Mouse (Mus musculus) kidney, postnatal 14 days (tissue): ENCODE measurements around the gene Zkscan17.
A peak's percentile ranks its signal among the peaks of the same experiment; 100 is the strongest.

Experiments
- DNase-seq: peaks from one replicate; pipeline ENCODE4 v3.0.0; 2022; ENCODE audit warnings: mixed read lengths

The Zkscan17 gene

DNA sequence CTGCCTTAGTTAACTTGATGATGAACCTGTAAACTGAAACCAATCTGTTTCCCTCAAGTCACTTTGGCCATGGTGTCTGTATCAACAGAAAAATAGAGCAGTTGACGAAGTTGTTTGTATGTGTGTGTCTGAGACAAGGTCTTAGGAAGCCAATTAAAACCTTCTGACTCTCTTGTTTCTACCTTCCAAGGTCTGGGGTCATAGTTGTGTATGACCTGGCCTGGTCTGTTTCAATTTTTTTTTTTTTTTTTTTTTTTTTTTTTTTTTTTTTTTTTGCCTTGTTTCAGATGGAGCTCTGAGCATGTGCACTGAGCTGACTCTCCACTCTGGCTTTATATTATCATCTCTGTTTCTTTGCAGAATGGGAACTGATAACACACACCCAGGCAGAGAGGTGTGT is 9.1 kb downstream of the Zkscan17 start:
- DNase-seq: no peak

DNA sequence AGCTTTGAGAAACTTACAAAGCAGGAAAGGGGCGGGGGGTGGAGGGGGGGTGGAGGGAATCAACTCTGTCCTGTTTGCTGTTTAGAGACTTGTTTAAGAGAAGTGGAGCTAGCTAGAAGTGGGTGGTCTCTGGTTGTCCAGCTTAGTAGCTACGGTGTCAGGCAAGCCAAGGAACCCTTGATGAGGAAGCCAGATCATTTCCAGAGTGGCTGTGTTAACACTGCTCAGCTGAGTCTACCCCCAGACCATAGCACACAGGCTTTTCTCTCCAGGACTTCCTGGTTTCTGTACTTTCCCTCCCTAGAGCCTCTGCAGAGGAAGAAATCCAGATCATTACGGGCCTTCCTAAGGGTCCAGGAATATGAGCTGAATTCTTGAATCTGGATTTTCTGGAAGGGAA is 11.8 kb downstream of the Zkscan17 start:
- no peak for DNase-seq

DNA sequence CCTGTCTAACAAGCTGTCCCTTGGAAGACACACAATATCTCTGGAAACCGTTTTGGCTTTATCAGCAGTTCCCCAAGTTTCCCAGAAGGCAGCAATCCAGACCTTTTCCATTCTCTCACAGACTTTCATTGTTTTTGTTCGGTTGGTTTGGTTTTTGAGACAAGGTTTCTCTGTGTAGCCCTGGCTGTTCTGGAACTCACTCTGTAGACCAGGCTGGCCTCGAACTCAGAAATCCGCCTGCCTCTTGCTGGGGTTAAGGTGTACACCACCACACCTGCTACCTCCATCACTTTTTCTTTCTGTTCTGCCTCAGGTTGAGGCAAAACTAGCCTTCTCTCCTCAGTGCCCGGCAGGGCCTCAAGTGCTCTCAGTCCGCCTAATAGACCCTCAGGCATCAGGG is 12.2 kb downstream of the Zkscan17 start:
- no peak for DNase-seq

DNA sequence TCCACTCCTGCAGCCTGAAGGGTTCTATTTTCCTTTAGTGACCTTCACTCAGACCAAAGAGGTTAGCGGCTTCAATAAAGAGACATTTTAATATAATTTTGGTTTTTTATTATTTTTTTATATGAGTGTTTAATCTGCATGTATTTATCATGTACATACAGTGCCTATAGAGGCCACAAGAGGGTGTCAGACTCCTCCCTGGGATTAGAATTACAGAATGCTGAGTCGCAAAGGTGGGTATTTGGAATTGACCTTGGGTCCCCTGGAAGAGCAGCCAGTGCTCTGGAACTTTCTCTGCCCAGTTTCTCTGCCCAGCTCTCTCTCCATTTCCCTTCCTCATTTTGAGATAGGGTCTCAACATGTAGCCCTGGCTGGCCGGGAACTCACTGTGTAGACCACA is 13.0 kb downstream of the Zkscan17 start:
- DNase-seq: no peak

DNA sequence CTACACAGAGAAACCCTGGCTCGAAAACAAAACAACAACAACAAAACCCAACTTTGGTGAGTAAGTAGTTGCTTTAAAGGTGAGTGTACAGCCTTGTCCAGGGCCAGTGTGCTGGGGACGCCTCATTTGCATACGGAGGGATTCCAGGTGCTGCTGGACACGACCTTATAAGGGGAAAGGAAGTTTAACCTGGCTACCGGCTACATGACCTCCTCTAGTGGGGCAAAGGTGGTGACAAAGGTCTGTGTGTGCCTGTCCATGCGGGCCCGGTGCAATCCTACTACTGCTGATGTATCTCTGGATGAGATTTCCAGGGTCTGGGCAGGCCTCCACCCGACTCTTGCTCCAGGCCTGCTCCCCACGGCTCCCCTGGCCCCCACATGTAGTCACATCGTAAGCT is 13.8 kb downstream of the Zkscan17 start:
- no peak for DNase-seq

DNA sequence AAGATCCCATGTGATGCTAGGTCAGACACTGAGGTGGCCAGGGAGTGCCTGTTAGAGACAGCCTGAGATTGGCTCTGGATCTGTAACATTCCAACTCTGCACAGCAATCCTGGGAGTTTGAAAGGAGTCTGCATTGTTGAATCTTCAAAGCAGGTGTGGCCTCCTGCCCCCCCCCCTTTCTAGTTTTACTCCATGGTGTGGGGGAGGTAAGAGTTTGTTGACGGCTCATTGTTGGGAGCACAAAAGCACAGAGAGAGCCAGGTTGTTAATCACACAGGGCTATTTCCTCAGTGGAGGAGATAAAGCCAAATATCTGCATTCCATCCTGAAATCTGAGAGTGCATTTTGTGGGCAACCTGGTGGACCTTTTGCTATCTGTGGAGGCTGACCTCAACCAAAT is 15.0 kb downstream of the Zkscan17 start:
- DNase-seq: no peak

DNA sequence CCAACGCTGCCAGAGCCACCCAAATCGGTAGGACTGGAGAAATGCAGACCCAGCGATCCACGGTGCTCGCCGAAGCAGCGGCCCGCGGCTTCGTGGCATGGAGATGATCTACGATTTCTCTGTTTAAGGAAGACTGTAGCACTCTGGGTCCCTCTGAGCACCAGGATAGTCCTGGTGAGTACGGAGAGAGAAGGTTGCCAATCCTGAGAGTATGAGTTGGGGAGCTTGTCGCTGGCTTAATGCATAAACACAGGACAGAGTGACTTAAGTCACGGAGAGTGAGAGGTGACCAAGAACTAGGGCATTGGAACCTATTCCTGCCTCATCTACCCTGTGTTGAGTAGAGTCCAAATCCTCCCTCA is 19.9 kb downstream of the Zkscan17 start:
- DNase-seq: no peak

DNA sequence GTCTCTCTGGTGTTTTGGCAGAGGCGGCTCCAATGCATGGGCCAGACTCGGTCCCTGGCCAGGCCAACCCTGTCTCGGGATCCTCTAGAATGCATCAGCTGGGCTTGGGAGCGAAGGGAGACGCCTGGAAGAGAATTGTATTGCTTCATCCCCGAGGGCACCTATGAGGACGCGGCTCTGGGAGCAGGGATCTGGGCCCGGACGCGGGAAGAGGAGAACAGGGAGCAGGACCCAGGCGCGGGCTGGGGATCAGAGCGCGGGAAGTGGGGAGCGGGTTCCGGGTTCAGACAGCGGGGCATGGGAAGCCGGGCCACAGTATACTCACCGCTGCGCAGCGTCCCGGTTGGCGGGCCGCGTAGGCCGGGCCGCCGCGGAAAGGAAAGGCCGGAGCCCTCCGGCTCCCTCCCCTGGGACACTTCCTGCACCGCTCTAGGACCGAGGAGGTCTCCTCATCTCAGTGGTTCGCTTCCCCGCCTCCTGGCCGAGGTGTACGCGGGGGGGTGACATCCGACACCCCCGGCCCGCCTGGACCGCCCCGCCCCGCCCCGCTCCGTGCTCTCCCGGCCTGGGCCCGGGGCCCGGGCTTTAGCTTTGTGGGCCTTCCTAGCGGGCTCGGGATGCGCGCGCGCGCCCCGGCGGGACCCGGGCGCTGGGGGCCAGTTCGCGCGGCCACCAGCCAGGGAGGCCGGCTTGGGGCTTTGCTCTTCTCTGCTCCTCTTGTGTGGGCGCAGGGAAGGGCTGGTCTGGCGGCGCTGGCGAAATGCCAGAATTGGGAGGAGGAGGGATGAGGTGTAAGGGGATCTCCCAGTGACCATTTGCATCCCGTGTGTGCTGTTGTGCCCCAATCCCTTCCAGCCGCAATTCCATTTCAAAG is 20.5 kb downstream of the Zkscan17 start:
- DNase-seq: peak; percentile 94

DNA sequence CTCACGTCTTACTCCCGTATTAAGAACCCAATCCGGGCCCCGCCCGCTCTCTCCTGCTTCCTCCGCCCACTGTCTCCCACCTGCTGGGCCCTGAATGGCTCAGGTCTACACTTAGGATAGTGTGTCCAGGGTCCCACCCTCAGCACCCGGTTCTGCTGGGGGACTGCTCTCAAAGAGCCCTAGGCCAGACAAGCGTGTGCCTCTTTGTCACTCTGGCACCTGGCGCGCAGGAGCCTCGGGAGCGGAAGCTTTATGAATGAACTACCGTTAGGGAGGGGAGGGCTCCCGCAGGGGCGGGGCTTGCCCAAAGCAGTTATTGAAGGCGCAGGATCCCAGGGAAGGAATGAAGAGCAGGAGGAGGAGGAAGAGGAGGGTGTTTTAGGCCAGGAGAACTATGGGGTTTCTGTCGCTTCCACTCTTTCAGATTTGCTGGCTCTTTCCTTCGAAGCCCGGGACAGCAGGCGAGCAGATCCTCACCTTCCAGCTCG is 21.2 kb downstream of the Zkscan17 start:
- peak; percentile 78 for DNase-seq

DNA sequence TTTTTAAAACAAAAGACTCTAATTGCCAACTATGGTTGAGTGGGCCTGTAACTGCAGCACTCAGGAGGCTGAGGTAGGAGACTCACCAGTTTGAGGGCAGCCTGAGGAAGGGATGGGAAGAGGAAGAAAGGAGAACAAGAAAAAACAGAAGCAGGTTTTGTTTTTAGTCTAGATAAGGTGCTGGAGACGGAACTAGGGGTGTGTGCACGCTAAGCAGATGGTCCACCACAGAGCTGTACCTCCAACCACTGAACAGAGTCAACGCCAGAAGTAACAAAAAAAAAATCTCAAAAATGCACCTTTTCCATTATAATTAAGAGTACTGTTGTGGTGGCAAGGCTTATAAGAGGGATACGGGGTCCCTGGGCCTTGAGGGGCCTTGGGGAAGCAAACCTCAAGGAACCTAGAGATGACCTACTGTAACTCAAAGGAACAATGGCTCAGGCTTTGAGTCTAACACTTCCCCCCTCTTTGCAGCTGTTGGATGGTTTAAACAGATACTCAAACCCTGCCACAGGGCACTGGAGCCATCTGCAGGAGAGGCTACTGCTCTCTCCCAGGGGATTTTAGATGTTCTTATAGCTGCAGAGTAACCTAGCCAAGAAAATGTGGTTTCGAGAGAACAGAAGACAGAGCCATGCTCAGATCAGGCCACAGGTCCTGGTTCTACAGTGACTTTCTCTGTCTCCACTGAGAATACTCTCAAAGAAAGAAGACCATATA is 24.4 kb downstream of the Zkscan17 start:
- DNase-seq: no peak

DNA sequence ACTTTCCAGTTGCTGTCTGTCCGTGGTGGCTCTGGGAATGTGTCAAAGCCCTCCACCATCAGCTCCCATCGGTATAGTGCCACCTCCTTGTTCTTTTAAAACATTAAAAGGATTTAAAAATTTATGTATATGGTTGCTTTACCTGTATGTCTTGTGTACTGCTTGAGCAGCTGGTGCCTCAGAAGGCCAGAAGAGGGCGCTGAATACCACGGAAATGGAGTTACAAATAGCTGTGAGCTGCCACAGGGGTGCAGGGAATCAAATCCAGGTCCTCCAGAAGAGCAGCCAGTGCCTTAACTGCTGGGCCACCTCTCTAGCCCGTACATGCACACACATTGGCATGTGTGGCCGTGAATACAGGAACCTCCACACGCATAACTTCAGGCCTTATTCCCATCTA is 28.8 kb downstream of the Zkscan17 start:
- DNase-seq: no peak

DNA sequence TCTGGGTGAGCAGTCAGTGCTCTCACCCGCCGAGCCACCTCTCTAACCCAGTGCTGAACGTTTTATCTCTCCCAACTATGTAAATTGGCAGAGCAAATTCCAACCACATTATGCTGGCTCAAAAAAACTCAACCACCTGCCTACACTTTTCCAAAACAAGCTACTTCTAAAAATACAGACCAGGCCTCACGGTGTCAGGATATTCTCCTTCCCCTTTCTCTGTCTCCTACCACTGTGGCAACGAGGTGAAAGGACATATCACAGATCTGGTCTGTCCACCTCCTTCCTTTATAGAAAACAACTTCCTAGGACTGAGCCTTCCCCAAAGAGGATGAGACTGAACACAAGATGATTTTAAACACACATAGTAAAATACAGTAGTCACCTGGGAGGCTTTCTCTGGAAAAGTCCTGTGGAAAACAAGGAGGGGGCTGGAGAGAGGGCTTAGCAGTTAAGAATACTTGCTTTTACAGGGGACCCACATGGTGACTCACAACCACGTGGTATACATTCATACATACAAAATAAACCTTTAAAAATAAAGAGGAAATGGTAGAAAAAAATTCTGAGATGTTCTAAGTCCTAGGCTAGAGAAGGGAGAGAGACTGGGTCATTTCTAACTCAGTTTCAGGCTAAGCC is 29.8 kb downstream of the Zkscan17 start:
- no peak for DNase-seq

DNA sequence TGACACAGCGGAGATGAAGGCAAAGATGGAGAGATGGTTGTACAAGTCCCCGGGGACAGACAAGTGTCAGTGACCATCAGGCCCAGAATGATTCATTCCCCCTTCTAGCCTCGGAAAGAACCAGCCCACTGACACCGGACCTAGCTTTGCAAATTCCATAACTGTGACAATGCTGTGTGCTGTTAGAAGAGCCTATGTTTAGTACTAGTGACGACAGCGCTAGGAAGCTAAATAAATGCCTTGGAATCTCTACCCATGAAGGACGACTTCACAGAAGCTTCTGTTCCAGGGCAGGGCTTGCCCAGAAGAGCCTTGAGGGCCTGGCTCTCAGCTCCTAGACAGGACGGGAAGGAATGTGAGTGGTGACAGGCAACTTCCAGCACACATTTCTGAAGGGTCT is 40.3 kb downstream of the Zkscan17 start:
- DNase-seq: no peak

DNA sequence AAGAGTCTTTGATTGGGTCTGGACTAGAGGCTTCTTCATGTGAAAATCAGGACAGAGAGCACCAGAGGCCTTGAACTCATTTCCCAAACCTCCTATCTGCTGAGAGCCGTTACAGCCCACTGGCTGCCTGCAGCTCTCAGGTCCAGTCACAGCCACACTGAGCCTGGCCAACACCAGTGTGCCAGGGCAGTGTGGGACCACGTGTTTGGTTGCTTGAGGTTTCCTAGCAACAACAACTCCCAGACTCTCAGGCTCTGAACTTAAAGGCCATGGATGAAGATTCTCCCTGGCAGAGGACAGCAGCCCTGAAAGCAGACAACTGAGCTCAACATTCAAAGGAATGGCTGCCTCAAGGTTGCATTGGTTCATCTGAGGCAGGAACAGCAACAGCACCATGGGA is 40.9 kb downstream of the Zkscan17 start:
- DNase-seq: no peak

DNA sequence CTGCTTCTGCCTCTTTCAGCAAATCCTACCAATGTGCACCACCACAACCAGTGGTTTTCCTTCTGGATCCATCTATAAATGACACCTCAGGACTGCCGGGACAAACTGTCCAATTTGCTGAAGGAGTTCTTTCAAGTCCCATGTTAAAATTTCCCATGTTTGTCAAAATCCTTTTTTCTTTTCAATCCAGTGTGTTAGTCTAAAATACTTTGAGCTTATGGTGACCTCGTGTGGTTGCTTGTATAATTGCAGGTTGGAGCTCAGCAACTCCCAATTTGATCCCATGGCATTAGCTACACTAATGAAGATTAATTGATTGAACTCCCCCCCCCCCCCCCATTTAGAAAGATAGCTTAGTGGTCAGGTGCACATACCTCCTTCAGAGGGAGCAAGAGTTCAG is 43.3 kb downstream of the Zkscan17 start:
- DNase-seq: peak; percentile 64

DNA sequence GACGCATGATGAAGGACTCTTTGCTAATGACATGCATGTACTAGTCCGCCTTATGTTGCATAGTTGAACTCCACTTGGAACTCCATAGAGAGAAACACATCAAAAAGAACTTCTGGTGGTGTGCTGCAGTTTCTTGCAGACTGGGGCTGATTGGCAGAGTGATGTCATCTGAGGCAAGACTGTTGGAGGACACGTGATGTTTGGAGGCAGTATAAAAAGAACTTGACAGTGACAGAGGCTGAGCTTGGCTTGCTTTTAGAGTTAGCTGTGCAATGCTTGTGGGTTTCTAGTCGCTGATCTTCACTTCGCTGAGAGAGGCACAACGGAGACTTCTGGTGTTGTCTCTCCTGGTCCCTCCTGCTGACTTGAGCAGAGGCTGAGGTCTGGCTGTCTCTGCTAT is 49.3 kb downstream of the Zkscan17 start:
- no peak for DNase-seq

DNA sequence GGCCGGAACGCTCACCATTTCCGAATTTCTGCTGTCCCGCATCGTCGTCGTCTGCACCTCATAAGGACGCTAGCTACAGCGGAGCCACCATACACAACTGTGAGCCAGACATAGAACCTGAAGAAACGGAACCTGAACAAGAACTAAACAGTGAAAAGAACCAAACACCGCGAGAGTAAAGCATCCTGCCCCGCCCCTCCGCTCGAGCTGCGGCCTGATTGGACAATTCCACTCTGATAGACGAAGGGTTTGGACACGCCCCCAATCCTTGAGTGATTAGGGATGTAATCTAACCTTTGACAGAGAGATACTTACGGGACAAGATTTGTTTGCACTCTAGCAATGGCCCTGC is 54.2 kb downstream of the Zkscan17 start, which contains the start of gene Zfp867:
Zfp867 (minus strand) TSS at position 149 of the 352 bp plus-strand sequence.
- DNase-seq: peak; percentile 93

DNA sequence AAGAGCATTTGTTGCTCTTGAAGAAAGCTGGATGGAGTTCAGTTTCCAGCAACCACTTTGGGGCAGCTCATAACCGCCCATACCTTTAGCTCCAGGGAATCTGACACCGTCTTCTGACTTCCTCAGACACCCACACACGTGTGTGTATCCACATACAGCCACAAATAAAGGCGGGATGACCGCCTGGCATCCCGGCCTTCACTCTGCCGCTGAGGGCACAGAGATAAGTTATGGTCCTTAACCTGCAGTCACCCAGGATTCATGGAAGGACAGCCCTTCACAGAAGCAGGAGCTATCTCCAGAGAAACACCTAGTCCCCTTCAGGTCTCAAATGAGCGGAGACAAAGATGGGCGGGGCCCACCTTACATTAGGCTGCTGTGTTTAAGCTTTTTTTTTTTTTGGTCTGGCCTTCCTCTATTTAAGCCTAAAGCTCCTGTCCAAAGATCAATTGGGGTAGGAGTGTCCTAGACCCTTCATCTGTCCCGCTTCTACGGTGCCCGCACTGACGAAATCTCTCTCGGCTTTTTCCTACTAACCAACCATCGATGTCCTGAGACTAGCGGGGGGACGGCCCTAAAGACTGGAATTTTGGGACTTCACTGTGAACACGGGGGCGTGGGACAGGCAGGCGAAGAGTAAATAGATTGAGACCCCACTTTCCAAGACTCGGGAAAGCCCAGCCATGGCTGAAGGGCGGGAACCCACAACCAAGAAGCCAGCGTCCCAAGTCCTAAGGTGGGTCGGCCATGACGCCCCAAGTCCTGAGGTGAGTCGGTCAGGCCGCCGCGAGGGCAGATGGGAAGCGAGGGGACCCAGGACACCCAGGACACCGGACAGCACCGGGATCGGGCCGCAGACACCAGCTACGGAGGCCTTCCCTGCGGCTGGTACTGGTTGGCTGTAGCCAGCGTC is 54.9 kb downstream of the Zkscan17 start:
- DNase-seq: no peak

DNA sequence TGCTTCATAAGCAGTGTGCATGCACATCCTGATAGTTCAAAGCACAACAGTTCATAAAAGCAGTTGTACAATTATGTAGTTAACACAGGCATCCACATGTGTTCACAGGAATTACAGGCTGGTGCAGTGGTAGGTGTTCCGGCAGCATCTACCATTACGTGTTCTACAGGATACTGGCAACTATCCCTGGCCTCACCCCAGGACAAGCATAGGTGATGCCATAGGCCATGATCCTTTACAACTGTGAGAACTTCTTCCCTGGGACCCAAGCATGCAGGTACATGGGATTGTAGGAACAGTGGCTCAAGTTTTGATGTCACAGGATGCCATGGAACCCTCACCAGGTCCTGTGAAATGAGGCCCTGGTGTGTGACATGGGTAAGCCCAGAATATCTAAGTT is 66.1 kb downstream of the Zkscan17 start:
- DNase-seq: no peak

DNA sequence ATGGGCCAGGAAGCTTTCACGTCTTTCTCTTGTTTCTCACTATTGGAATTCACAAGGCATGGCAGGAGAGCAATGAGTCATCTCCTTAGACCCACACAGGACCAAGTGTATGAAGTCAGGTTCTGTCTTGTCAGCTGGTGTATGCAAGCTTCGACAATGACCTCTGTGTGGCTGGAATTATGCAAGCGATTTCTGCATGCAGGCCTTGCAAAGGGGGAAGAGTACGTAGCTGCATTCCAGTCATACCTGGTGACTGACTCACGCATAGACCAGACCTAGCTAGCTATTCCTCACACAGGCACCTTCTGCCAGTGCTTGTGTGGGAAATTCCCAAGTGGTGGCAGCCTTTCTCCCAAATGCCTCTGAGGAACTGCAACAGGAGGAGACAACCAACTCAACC is 67.6 kb downstream of the Zkscan17 start:
- peak; percentile 87 for DNase-seq

DNA sequence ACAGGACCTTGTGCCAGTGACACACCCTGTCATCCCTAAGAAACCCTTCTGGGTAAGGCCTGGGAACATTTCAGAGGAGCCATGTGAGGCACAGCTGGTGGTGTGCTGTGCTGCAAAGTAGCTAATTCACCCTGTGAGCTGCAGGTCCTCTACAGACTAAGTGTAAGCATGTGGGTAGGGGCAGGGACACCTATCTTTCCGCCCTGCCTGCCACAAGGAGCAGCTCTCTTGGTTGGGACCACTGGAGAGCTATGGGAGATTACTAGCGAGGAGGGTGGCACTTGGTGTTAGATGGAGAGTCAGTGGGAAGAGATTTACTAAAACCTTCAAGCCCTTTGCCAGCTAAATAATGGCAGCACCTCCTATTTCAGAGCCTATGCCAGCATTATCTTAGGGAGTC is 69.7 kb downstream of the Zkscan17 start:
- no peak for DNase-seq

DNA sequence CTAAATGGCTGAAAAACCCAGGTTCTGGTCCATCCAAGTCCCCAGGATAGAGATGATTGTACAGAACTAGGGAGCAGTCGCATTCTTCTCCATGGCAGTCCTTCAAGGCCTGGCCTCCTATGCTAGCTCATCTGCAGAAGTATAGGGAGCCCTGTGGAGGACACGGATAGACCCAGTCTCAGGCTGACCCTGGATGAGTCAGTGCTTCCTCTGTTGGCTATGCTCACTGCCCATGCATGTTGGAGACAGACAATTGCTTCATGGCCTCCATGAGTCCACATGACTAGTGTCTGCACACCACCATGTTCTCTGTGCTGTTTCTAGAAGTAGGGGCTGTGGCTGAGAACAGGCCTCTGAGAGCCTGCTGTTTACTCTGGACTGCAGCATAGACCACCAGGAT is 70.2 kb downstream of the Zkscan17 start:
- DNase-seq: no peak

DNA sequence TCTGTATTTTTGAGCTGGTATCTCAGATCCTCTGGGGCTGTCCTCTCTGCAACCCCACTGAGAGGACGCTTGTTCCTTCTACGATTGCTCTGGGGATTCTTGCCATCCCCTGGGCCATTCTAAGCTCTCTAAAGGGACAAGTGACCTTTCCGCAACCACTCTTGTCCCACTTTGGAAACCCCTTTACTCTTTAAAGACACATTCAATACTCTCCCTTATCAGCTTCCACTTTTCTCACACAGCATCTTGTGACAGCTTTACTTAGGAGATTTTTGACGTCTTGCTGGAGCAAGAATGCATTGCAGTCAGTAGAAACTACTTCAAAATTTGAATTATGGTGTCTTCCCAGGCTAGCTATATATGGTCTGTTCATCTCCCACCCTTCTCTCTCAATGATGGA is 75.5 kb downstream of the Zkscan17 start, which contains the start of gene Snap47:
Snap47 (minus strand) TSS at position 101 of the 400 bp plus-strand sequence.
- no peak for DNase-seq
